Comparison of ENCODE assay signal across 26 mouse cellular contexts in genomic region chr13:18843546-18843945, GRCm38 (mm10).
"Had no signal": no experiment of that assay in that cellular context is flagged by ENCODE, and none has a peak within 500 bp of the region (broad histone marks: within the 10 kb centered on the region; RNA-seq: fewer than 3 reads in every experiment).

No protein-coding gene starts in this region.

- H3K9ac ChIP-seq: heart, embryonic 13.5 days; heart, embryonic 15.5 days; hindbrain, embryonic 13.5 days; hindbrain, embryonic 15.5 days; kidney, embryonic 15.5 days; limb, embryonic 12.5 days had no signal

- ATAC-seq: hindbrain, postnatal 0 days; intestine, embryonic 16.5 days had no signal

- H3K27me3 ChIP-seq: heart, embryonic 13.5 days; heart, embryonic 15.5 days; hindbrain, embryonic 13.5 days; hindbrain, embryonic 15.5 days; kidney, embryonic 15.5 days; limb, embryonic 12.5 days had no signal

- H3K9me3 ChIP-seq: heart, embryonic 13.5 days; heart, embryonic 15.5 days; hindbrain, embryonic 13.5 days; hindbrain, embryonic 15.5 days; kidney, embryonic 15.5 days; limb, embryonic 10.5 days; limb, embryonic 12.5 days had no signal

- H3K36me3 ChIP-seq: heart, embryonic 15.5 days had no signal

- H3K4me3 ChIP-seq: heart, adult 2 months; heart, embryonic 13.5 days; heart, embryonic 15.5 days; hindbrain, embryonic 13.5 days; hindbrain, embryonic 15.5 days; kidney, embryonic 15.5 days; left cerebral cortex, adult 2 months; limb, embryonic 10.5 days; limb, embryonic 12.5 days had no signal

- DNase-seq: gastrocnemius, postnatal 14 days; gastrocnemius, postnatal 36 days; heart, adult 11 months; heart, adult 2 months; heart, postnatal 14 days; heart, postnatal 36 days; kidney, adult 11 months; kidney, adult 2 months; kidney, adult 9 months; kidney, postnatal 14 days; kidney, postnatal 36 days; layer of hippocampus, adult 9-11 months; liver had no signal

- H3K27ac ChIP-seq: heart, adult 2 months; heart, embryonic 13.5 days; heart, embryonic 15.5 days; hindbrain, embryonic 13.5 days; hindbrain, embryonic 15.5 days; hindbrain, postnatal 0 days; kidney, embryonic 15.5 days; kidney, postnatal 0 days; left cerebral cortex, adult 2 months; limb, embryonic 10.5 days; limb, embryonic 12.5 days had no signal

- H3K4me1 ChIP-seq: heart, embryonic 15.5 days; hindbrain, embryonic 13.5 days; hindbrain, embryonic 15.5 days; kidney, embryonic 15.5 days; limb, embryonic 10.5 days; limb, embryonic 12.5 days had no signal

- H3K4me2 ChIP-seq: heart, embryonic 11.5 days; heart, embryonic 13.5 days; heart, embryonic 15.5 days; hindbrain, embryonic 13.5 days; hindbrain, embryonic 15.5 days; kidney, embryonic 15.5 days; limb, embryonic 12.5 days; liver, embryonic 11.5 days had no signal
